Mouse (Mus musculus) liver, postnatal 0 days (tissue): Measurements from ENCODE around the gene Ddx20.

Experiments
- CTCF ChIP-seq: sonication (generic); IDR thresholded peaks from 2 replicates; pipeline ENCODE4 v1.5.1; 2016; ENCODE audit warnings: antibody characterized with exemption, low read depth
- EP300 ChIP-seq: IDR thresholded peaks from 2 replicates; pipeline ENCODE4 v1.6.1; 2016; ENCODE audit warnings: antibody characterized with exemption, low read depth, mild to moderate bottlenecking

DNA sequence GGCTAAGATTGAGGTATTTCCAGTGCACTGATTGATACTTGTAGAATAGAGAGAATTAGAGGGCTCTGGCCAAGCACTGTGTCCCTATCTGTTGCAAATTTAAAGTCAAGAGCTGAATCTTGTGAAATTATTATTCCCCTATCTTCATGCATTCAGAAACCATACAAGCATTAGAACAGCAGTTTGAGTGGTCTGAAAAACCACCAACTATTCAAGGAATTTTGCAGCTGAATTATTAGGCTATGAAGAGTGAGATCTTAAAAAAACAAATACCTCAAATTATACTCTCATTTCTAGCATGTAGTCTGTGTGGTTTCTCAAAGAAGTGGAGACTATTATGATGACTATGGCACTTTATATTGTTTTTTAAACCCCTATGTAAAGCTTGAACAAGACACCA is 47.9 kb upstream of the Ddx20 start:
- no peak for TF ChIP-seq CTCF
- no peak for TF ChIP-seq EP300
